Mouse (Mus musculus) forebrain, embryonic 12.5 days (tissue): ENCODE measurements around the gene Rrp1. TPM values are rescaled to one million over a fixed set of nuclear protein-coding genes. Genes with fewer than 3 reads are reported as not detected.
A peak's percentile ranks its signal among the peaks of the same experiment; 100 is the strongest.

Experiments
- ATAC-seq: fragments of 200-750 bp; cut with Nextera tagmentation; 2 replicates; pipeline ENCODE4 v1.8.0; 2017; ENCODE audit warnings: moderate TSS enrichment; ENCODE audit not compliant: low FRiP score
- H3K27ac ChIP-seq: fragments of 300-500 bp; sonication (generic); 2 replicates; pipeline ENCODE4 v1.5.1; 2016; ENCODE audit warnings: mild to moderate bottlenecking
- H3K27me3 ChIP-seq: fragments of 300-500 bp; sonication (generic); 2 replicates; pipeline ENCODE4 v1.6.1; 2016; ENCODE audit warnings: mild to moderate bottlenecking
- H3K36me3 ChIP-seq: fragments of 300-500 bp; sonication (generic); replicated peaks from 2 replicates; pipeline ENCODE4 v1.6.1; 2016; ENCODE audit warnings: mild to moderate bottlenecking
- H3K4me1 ChIP-seq: fragments of 300-500 bp; sonication (generic); 2 replicates; pipeline ENCODE4 v1.6.1; 2016
- H3K4me2 ChIP-seq: fragments of 300-500 bp; sonication (generic); 2 replicates; pipeline ENCODE4 v1.6.1; 2016; ENCODE audit warnings: mild to moderate bottlenecking, moderate library complexity
- H3K4me3 ChIP-seq: fragments of 300-500 bp; sonication (generic); replicated peaks from 2 replicates; pipeline ENCODE4 v1.5.1; 2016; ENCODE audit warnings: mild to moderate bottlenecking
- H3K9ac ChIP-seq: fragments of 300-500 bp; sonication (generic); 2 replicates; pipeline ENCODE4 v1.6.1; 2016; ENCODE audit warnings: mild to moderate bottlenecking
- H3K9me3 ChIP-seq: fragments of 300-500 bp; sonication (generic); 2 replicates; pipeline ENCODE4 v1.6.1; 2016
- WGBS: fragments of 180-500 bp; shearing (Covaris S2); methylation state at CpG from one replicate; pipeline ENCODE4 v1.1.7; 2016; 5-methylcytosine and 5-hydroxymethylcytosine counted together
- polyA plus RNA-seq: library from polyadenylated mRNA; unstranded; fragments of >200 nt; fragmentation: Nextera tagmentation; extraction: Ambion mirVana; gene quantifications from 2 replicates; pipeline ENCODE4 v1.2.1, GENCODE M21; 2016

Rrp1 gene
- polyA plus RNA-seq, 1 experiment from 2014 or later = 326 TPM

GRCm38 (mm10) chr10:78441606-78442005, 28.8 kb upstream of the Rrp1 start:
- H3K4me3 ChIP-seq = no peak overlapping the region
- no peak for ATAC-seq
- no peaks in the 10 kb centered on the region for H3K4me1 ChIP-seq
- H3K27me3 ChIP-seq = no peaks in the 10 kb centered on the region
- H3K4me2 ChIP-seq = no peak overlapping the region
- WGBS = 79% methylated on average over 5 of the region's 5 CpGs
- H3K9me3 ChIP-seq = no peaks in the 10 kb centered on the region
- no peak overlapping the region for H3K27ac ChIP-seq
- H3K9ac ChIP-seq = no peak overlapping the region
- peaks cover 11% of the 10 kb centered on the region; the same call in 1 of the 2 replicates for H3K36me3 ChIP-seq

- no peaks in the 10 kb centered on the region for H3K27me3 ChIP-seq
- H3K36me3 ChIP-seq = peaks cover 7% of the 10 kb centered on the region; the same call in 1 of the 2 replicates
- H3K4me1 ChIP-seq = no peaks in the 10 kb centered on the region
- H3K9ac ChIP-seq = no peak overlapping the region
- ATAC-seq = no peak
- WGBS = 71% methylated on average over 9 of the region's 9 CpGs
- H3K9me3 ChIP-seq = no peaks in the 10 kb centered on the region
- H3K4me2 ChIP-seq = no peak overlapping the region
- no peak overlapping the region for H3K4me3 ChIP-seq
- H3K27ac ChIP-seq = no peak overlapping the region
Measured at GRCm38 (mm10) chr10:78440812-78441211, 28.0 kb upstream of the Rrp1 start.

DNA sequence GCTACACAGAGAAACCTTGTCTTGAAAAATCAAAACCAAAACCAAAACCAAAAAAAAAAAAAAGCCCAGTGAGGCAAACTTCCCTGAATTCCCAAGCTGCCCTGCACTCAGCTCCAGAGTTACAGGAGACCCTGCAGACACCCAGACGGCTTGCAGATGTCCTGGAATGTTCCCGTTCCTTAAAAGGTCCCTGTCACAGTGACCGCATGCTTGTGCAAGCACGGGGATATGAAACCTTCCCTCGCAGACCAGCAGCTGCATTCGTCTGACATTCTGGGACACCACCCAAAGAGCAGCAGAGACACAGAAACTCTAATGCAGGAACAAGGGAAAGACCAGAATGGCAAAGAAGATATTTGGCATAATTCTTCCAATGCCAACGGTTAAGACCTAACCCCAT, 27.1 kb upstream of the Rrp1 start:
- Histone ChIP-seq H3K27ac (no peak overlapping the region), H3K27me3 (no peaks in the 10 kb centered on the region), H3K9me3 (no peaks in the 10 kb centered on the region), H3K4me1 (no peaks in the 10 kb centered on the region), H3K9ac (no peak overlapping the region), H3K4me3 (no peak overlapping the region), H3K4me2 (no peak overlapping the region), H3K36me3 (peaks cover 5% of the 10 kb centered on the region; the same call in 1 of the 2 replicates)
- no peak for ATAC-seq
- WGBS = 86% methylated on average over 7 of the region's 7 CpGs

DNA sequence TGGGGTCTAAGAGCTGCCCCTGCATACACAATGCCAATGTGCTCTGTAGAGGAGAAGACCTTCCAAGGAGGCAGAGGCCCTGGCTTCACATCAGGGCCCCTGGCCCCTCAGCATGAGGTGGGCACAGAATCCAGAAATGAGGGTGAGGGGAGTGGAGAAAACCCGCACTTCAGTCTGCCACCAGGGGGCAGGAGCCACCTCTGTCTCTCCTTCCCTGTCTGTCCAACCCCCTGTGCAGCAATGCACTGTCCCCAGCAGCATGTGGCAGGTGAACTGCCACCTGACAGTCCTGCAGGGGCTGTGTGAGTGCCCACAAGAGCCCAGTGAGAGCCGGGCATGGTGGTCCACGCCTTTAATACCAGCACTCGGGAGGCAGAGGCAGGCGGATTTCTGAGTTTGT, 26.7 kb upstream of the Rrp1 start:
- peaks cover 3% of the 10 kb centered on the region; the same call in 1 of the 2 replicates for H3K27me3 ChIP-seq
- H3K4me1 ChIP-seq = no peaks in the 10 kb centered on the region
- H3K4me2 ChIP-seq = no peak overlapping the region
- peaks cover 4% of the 10 kb centered on the region; the same call in 1 of the 2 replicates for H3K36me3 ChIP-seq
- H3K9ac ChIP-seq = no peak overlapping the region
- no peak overlapping the region for H3K27ac ChIP-seq
- ATAC-seq = 0 out of 2 replicates have a peak, but pooled peaks have one; percentile 12
- no peak overlapping the region for H3K4me3 ChIP-seq
- WGBS = 63% methylated on average over 5 of the region's 5 CpGs
- H3K9me3 ChIP-seq = no peaks in the 10 kb centered on the region

DNA sequence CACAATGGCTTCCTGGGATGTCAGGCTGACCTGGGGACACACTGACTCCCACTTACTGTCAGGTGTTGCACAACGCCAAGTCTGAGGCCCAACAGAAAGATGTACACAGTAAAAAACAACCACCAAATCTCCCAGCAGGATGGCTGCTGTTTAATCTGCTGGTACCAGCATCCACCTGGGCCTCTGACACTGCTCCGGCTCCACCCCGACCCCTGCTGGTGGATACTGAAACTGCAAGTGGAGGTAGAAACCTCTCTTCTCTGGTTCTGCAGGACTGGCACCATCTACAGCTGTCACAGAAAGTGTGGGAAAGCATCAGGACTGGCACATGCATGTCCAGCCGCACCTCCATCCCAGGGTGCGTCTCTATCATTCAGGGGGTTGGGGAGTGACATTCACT, 25.3 kb upstream of the Rrp1 start:
- WGBS = 20% methylated on average over 5 of the region's 5 CpGs
- no peak overlapping the region for H3K4me2 ChIP-seq
- peak; percentile 53 for ATAC-seq

DNA sequence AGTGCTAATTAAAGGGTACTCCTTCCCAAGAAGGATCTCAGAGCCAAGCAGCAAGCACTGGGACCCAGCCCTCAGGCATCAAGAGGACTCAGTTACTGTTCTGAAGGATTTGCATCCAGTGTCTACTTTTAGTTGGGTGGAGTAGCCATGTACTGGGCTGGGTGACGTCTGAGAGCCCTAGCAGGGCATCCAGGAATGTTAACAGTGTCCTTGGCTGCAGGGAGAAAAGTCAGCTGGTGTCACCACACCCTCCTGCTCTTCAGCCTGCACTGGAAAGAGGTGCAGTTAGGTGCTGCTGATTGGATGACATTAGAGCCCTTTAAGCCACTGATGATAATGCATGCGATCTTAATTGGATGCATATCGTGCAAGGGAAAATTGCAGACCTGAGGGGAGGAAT, 20.0 kb upstream of the Rrp1 start:
- no peak overlapping the region for H3K4me2 ChIP-seq
- WGBS = 68% methylated on average over 3 of the region's 3 CpGs
- H3K4me3 ChIP-seq = no peak overlapping the region
- ATAC-seq = no peak
- no peak overlapping the region for H3K27ac ChIP-seq
- H3K36me3 ChIP-seq = peaks cover 13% of the 10 kb centered on the region
- no peaks in the 10 kb centered on the region for H3K4me1 ChIP-seq
- peaks cover 5% of the 10 kb centered on the region; the same call in 1 of the 2 replicates for H3K27me3 ChIP-seq
- H3K9me3 ChIP-seq = no peaks in the 10 kb centered on the region
- H3K9ac ChIP-seq = no peak overlapping the region

More for the DNA sequence above, 25.3 kb upstream of the Rrp1 start:
- peaks cover 5% of the 10 kb centered on the region; the same call in 1 of the 2 replicates for H3K27me3 ChIP-seq
- H3K9me3 ChIP-seq = no peaks in the 10 kb centered on the region
- no peak overlapping the region for H3K4me3 ChIP-seq
- no peaks in the 10 kb centered on the region; the same call in 1 of the 2 replicates for H3K36me3 ChIP-seq
- H3K9ac ChIP-seq = no peak overlapping the region
- no peak overlapping the region for H3K27ac ChIP-seq
- no peaks in the 10 kb centered on the region for H3K4me1 ChIP-seq

- peaks cover 21% of the 10 kb centered on the region for H3K36me3 ChIP-seq
- no peak overlapping the region for H3K27ac ChIP-seq
- H3K4me1 ChIP-seq = peaks cover 13% of the 10 kb centered on the region
- no peak overlapping the region for H3K4me3 ChIP-seq
- 91% methylated on average over 2 of the region's 2 CpGs for WGBS
- H3K9me3 ChIP-seq = no peaks in the 10 kb centered on the region
- no peak for ATAC-seq
- H3K4me2 ChIP-seq = no peak overlapping the region
- peaks cover 4% of the 10 kb centered on the region; the same call in 1 of the 2 replicates for H3K27me3 ChIP-seq
- H3K9ac ChIP-seq = no peak overlapping the region
Measured at GRCm38 (mm10) chr10:78429776-78430175, 16.9 kb upstream of the Rrp1 start.

DNA sequence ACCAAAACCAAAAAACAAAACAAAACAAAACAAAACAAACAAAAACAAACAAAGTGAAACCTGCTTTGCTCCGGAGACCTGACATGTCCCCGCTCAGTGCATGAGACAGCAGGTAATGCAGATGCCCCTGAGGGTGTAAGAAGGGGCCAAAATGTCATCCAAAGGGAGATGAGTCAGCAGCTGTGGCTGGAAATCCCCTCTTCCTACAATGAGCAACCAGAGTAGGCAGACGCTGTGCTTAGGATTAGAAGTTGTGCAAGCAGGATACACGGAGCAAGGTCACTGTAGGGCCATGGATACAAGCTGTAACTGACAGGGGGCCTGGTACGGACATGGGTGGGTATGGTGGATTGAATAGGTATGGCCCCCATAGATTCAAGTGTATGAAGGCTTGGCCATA, 16.3 kb upstream of the Rrp1 start:
- Histone ChIP-seq H3K4me2 (no peak overlapping the region), H3K9me3 (no peaks in the 10 kb centered on the region), H3K27me3 (no peaks in the 10 kb centered on the region), H3K27ac (no peak overlapping the region), H3K4me3 (no peak overlapping the region), H3K4me1 (peaks cover 13% of the 10 kb centered on the region), H3K9ac (no peak overlapping the region), H3K36me3 (peaks cover 21% of the 10 kb centered on the region)
- WGBS = 88% methylated on average over 5 of the region's 5 CpGs
- no peak for ATAC-seq

DNA sequence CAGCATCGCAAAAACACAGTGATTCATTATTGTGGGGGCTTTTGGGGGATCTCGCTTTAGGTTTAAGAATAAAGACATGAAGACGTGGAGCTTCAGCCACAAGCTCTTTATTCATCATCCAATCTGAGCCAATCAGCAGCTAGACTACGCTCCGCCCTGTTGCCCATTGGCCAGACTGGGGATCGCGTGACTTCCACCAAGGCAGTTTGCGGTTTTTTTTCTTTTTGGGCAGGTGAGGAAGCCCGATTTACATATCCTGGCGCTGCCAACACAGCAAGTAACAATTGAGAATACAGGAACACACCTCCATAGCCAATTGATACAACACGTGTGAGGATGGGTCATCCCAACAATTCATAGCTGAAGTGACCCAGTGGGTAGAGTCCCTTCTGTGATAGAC, 15.2 kb upstream of the Rrp1 start:
- Histone ChIP-seq H3K4me2 (no peak overlapping the region), H3K27me3 (no peaks in the 10 kb centered on the region), H3K36me3 (peaks cover 21% of the 10 kb centered on the region), H3K4me3 (no peak overlapping the region), H3K4me1 (peaks cover 13% of the 10 kb centered on the region), H3K9ac (no peak overlapping the region), H3K9me3 (no peaks in the 10 kb centered on the region), H3K27ac (no peak overlapping the region)
- 95% methylated on average over 11 of the region's 11 CpGs for WGBS
- ATAC-seq = no peak

DNA sequence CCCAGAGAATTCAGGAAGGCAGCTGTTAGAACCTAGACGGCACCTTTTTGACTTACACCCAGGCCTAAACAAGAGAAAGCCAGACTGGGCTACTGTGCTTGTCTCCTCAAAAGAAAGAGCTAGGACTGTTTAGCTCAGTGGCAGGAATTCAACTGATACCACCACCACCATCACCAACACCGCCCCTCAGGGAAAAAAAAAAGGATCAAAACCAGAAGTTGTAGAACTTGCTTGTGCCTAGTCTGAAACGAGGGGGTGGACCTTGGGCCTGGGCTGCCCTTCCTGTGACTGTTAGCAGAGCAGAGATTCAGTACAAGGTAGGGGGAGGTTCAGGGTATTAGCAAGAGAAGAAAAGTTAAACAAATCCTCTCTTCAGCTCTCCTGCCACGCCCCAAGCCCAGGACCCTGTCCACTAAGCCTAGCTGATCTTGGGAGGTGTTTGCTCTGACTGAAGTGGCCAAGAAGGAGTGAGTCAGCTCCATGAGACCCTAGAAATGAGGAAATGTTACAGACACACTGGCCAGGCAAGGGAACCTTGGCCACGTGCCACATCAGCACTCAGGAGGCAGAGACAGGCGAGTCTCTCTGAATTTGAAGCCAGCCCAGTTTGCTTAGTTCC, 13.4 kb upstream of the Rrp1 start:
- Histone ChIP-seq H3K27ac (no peak overlapping the region), H3K4me2 (peak overlapping the region; percentile 75), H3K4me3 (peak overlapping the region; percentile 79), H3K36me3 (peaks cover 21% of the 10 kb centered on the region), H3K27me3 (no peaks in the 10 kb centered on the region), H3K9ac (peak overlapping the region; percentile 87), H3K9me3 (no peaks in the 10 kb centered on the region), H3K4me1 (peaks cover 13% of the 10 kb centered on the region)
- 52% methylated on average over 6 of the region's 6 CpGs for WGBS
- no peak; the same call in 1 of the 2 replicates for ATAC-seq

- H3K9me3 ChIP-seq = no peaks in the 10 kb centered on the region
- peak within 1 kb of the TSS; percentile 75 for H3K4me2 ChIP-seq
- peaks cover 13% of the 10 kb centered on the region for H3K4me1 ChIP-seq
- H3K4me3 ChIP-seq = peak within 1 kb of the TSS; percentile 79
- 2% methylated on average over 40 of the region's 40 CpGs for WGBS
- ATAC-seq = peak; percentile 96
- peak within 1 kb of the TSS; percentile 19; the same call in 1 of the 2 replicates for H3K27ac ChIP-seq
- no peaks in the 10 kb centered on the region for H3K27me3 ChIP-seq
- peak within 1 kb of the TSS; percentile 87 for H3K9ac ChIP-seq
- peaks cover 21% of the 10 kb centered on the region for H3K36me3 ChIP-seq
Measured at GRCm38 (mm10) chr10:78425181-78426041, 12.6 kb upstream of the Rrp1 start, which contains the start of gene Cstb. Gene Cstb, plus strand, starts transcription at chr10:78425669.

DNA sequence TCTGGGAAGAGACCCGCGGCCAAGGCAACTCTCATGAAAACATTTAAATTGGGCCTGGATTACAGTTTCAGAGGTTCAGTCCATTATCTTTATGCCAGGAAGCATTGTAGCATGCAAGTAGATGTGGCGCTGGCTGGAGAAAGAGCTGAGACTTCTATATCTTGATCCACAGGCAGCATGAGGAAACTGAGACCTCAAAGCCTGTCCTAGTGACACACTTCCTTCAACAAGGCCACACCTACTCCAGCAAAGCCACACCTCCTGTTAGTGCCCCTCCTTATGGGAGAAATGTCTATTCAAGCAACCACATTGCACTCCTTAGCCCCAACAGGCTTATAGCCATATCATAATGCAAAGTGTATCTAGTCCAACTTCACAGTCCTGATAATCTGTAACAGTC, 9.8 kb upstream of the Rrp1 start:
- WGBS = 88% methylated on average over 3 of the region's 3 CpGs
- no peak overlapping the region for H3K4me2 ChIP-seq

More for the DNA sequence above, 9.8 kb upstream of the Rrp1 start:
- Histone ChIP-seq H3K27ac (no peak overlapping the region), H3K9ac (no peak overlapping the region), H3K4me3 (no peak overlapping the region), H3K9me3 (no peaks in the 10 kb centered on the region), H3K27me3 (no peaks in the 10 kb centered on the region), H3K4me1 (peaks cover 13% of the 10 kb centered on the region), H3K36me3 (peaks cover 5% of the 10 kb centered on the region; the same call in 1 of the 2 replicates)
- no peak for ATAC-seq
